Mouse (Mus musculus) testis, adult 2 months (tissue): Measurements from ENCODE around the gene Megf11.

ENCODE experiments used
- CTCF ChIP-seq: fragments of 200-500 bp; IDR thresholded peaks from 2 replicates; pipeline ENCODE4 v1.5.1; 2012; ENCODE audit warnings: low read depth, mild to moderate bottlenecking, inconsistent platforms, low read length, moderate library complexity; ENCODE audit not compliant: control insufficient read depth, insufficient read depth, insufficient replicate concordance
- POLR2A ChIP-seq: fragments of 200-500 bp; IDR thresholded peaks from 2 replicates; pipeline ENCODE4 v1.6.1; 2012; ENCODE audit warnings: low read depth, mild to moderate bottlenecking, inconsistent platforms, low read length, moderate library complexity; ENCODE audit not compliant: control insufficient read depth

- TF ChIP-seq CTCF, result no peak
- no peak for TF ChIP-seq POLR2A
These were observed 193.9 kb downstream of the Megf11 start for GRCm38 (mm10) chr9:64579306-64579705.
